Mouse (Mus musculus): Measurements from ENCODE around the gene Rnf167.

Rnf167 gene

DNA sequence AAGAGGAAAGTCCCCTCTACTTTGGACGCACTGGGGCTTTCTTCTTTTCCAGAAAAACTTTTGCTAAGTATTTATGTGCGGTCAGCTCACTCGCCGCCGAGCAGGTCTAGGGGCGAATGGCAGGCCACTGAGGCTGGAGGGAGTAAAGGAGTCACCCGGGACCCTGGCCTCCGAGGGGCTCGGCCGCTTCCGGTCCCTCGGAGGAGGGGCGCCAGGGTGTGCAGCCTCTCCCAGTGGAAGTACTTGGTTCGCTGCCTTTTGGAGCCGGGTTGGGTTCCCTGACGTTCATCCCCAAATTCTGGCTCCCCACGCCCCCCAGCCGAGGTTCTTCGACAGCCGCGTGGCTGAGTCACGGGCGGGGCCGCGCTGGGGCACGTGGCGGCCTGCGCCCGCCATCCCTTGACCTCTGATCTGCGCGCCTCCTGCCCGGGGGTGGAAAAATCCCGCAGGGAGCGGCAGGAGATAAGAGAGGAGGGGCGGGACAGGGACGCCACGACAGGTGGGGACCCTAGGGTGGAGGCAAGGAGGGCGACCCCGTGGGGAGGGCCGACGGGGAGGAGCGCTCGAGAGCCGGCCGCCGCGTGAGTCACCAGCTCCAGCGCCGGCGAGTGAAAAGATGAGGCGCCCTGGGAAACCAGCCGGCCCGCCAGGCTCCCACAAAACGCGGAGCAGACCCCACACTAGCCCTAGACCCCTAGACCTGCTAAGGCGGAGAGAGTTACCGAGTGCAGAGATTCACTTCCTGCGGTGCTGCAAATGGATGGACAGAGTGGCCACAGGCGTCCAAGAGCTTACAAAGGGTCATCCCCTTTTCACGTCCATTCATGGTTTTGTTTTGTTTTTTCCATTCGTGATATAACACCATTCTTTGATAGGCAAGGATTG is 8.8 kb downstream of the Rnf167 start:
- H3K4me3 ChIP-seq (replicated peaks; ENCODE audit: low read length) = peak overlapping the region; percentile 99
- peaks cover 30% of the 10 kb centered on the region for H3K9me3 ChIP-seq (ENCODE audit: low read length)
- H3K4me1 ChIP-seq (replicated peaks; ENCODE audit: low read depth, low read length) = peaks cover 70% of the 10 kb centered on the region
- TF ChIP-seq POU5F1 (IDR thresholded peaks at IDR 0.05; ENCODE audit: borderline replicate concordance, low read length) (no peak), NANOG (IDR thresholded peaks at IDR 0.05; ENCODE audit: borderline replicate concordance, low read length) (no peak), CTCF (conservative IDR thresholded peaks at IDR 0.05; ENCODE audit: low read length) (no peak)
- peaks cover 5% of the 10 kb centered on the region; the same call in 1 of the 2 replicates for H3K27me3 ChIP-seq (ENCODE audit: insufficient read depth, low read length)
- H3K36me3 ChIP-seq (ENCODE audit: insufficient read depth, low read length) = peaks cover 34% of the 10 kb centered on the region

- Histone ChIP-seq H3K4me3 (replicated peaks; ENCODE audit: low read length) (peak overlapping the region; percentile 99), H3K4me1 (replicated peaks; ENCODE audit: low read depth, low read length) (peaks cover 68% of the 10 kb centered on the region), H3K9me3 (ENCODE audit: low read length) (peaks cover 23% of the 10 kb centered on the region), H3K27me3 (ENCODE audit: insufficient read depth, low read length) (peaks cover 5% of the 10 kb centered on the region; the same call in 1 of the 2 replicates), H3K36me3 (ENCODE audit: insufficient read depth, low read length) (peaks cover 32% of the 10 kb centered on the region)
- TF ChIP-seq POU5F1 (IDR thresholded peaks at IDR 0.05; ENCODE audit: borderline replicate concordance, low read length) (no peak), CTCF (conservative IDR thresholded peaks at IDR 0.05; ENCODE audit: low read length) (no peak), NANOG (IDR thresholded peaks at IDR 0.05; ENCODE audit: borderline replicate concordance, low read length) (no peak)
Observed at GRCm38 (mm10) chr11:70656456-70656927, 9.5 kb downstream of the Rnf167 start.

- H3K4me3 ChIP-seq (replicated peaks; ENCODE audit: low read length) = peak within 1 kb of the TSS; percentile 99
- H3K4me1 ChIP-seq (replicated peaks; ENCODE audit: low read depth, low read length) = peaks cover 64% of the 10 kb centered on the region
- TF ChIP-seq POU5F1 (IDR thresholded peaks at IDR 0.05; ENCODE audit: borderline replicate concordance, low read length) (no peak), CTCF (conservative IDR thresholded peaks at IDR 0.05; ENCODE audit: low read length) (no peak), NANOG (IDR thresholded peaks at IDR 0.05; ENCODE audit: borderline replicate concordance, low read length) (no peak)
- peaks cover 5% of the 10 kb centered on the region; the same call in 1 of the 2 replicates for H3K27me3 ChIP-seq (ENCODE audit: insufficient read depth, low read length)
- peaks cover 18% of the 10 kb centered on the region for H3K9me3 ChIP-seq (ENCODE audit: low read length)
- H3K36me3 ChIP-seq (ENCODE audit: insufficient read depth, low read length) = peaks cover 32% of the 10 kb centered on the region
Observed at GRCm38 (mm10) chr11:70656964-70657363, 9.9 kb downstream of the Rnf167 start, which contains the start of gene Eno3. Eno3 (plus strand) TSS chr11:70657202.

DNA sequence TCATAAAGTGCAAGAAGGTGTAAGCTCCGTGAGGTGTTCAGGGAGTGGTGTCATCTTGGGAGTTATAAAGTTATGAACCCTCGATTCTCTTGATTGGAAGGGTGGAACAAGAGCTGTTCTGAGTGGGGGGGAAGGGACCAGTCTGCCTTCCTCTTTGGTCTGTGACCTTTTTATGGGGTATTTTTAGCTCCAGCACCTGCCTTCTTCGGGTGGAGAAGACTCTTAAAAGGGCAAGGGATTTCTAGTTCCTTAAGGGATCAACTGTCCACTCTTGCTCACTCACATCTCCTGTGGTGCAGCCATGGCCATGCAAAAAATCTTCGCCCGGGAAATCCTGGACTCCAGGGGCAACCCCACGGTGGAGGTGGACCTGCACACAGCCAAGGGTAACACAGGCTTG is 10.5 kb downstream of the Rnf167 start:
- Histone ChIP-seq H3K4me1 (replicated peaks; ENCODE audit: low read depth, low read length) (peaks cover 62% of the 10 kb centered on the region), H3K4me3 (replicated peaks; ENCODE audit: low read length) (peak overlapping the region; percentile 26), H3K36me3 (ENCODE audit: insufficient read depth, low read length) (peaks cover 32% of the 10 kb centered on the region), H3K9me3 (ENCODE audit: low read length) (peaks cover 12% of the 10 kb centered on the region), H3K27me3 (ENCODE audit: insufficient read depth, low read length) (peaks cover 5% of the 10 kb centered on the region; the same call in 1 of the 2 replicates)
- TF ChIP-seq POU5F1 (IDR thresholded peaks at IDR 0.05; ENCODE audit: borderline replicate concordance, low read length) = no peak
- TF ChIP-seq NANOG (IDR thresholded peaks at IDR 0.05; ENCODE audit: borderline replicate concordance, low read length) = no peak
- TF ChIP-seq CTCF (conservative IDR thresholded peaks at IDR 0.05; ENCODE audit: low read length) = no peak

- Histone ChIP-seq H3K4me3 (replicated peaks; ENCODE audit: low read length) (peak overlapping the region; percentile 26), H3K36me3 (ENCODE audit: insufficient read depth, low read length) (peaks cover 32% of the 10 kb centered on the region), H3K9me3 (ENCODE audit: low read length) (peaks cover 8% of the 10 kb centered on the region), H3K4me1 (replicated peaks; ENCODE audit: low read depth, low read length) (peaks cover 62% of the 10 kb centered on the region), H3K27me3 (ENCODE audit: insufficient read depth, low read length) (peaks cover 5% of the 10 kb centered on the region; the same call in 1 of the 2 replicates)
- TF ChIP-seq NANOG (IDR thresholded peaks at IDR 0.05; ENCODE audit: borderline replicate concordance, low read length) (no peak), CTCF (conservative IDR thresholded peaks at IDR 0.05; ENCODE audit: low read length) (no peak), POU5F1 (IDR thresholded peaks at IDR 0.05; ENCODE audit: borderline replicate concordance, low read length) (no peak)
Observed at GRCm38 (mm10) chr11:70657991-70658390, 11.0 kb downstream of the Rnf167 start.

DNA sequence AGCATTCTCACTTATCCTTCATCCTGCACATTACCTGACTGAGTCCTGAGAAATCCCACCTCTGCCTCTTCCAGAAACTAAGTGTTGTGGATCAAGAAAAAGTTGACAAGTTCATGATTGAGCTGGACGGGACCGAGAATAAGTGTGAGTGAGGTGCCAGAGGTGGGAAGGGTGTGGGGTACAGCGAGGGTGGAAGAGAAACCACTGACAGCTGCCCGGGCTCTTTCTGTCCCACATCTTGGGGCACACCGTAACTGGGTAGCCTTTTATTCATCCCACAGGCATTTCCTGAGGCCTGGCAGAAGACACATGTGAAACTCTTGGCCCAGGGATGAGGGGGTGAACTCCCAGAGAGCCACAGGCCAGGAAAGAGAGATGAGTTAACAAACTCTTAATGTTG is 11.5 kb downstream of the Rnf167 start:
- TF ChIP-seq POU5F1 (IDR thresholded peaks at IDR 0.05; ENCODE audit: borderline replicate concordance, low read length) (no peak), NANOG (IDR thresholded peaks at IDR 0.05; ENCODE audit: borderline replicate concordance, low read length) (no peak), CTCF (conservative IDR thresholded peaks at IDR 0.05; ENCODE audit: low read length) (no peak)
- 0 out of 2 replicates have a peak overlapping the region, but pooled peaks have one; percentile 32 for H3K4me3 ChIP-seq (replicated peaks; ENCODE audit: low read length)
- H3K4me1 ChIP-seq (replicated peaks; ENCODE audit: low read depth, low read length) = peaks cover 63% of the 10 kb centered on the region

GRCm38 (mm10) chr11:70658942-70659341 is 11.9 kb downstream of the Rnf167 start:
- no peak for TF ChIP-seq NANOG (IDR thresholded peaks at IDR 0.05; ENCODE audit: borderline replicate concordance, low read length)
- TF ChIP-seq POU5F1 (IDR thresholded peaks at IDR 0.05; ENCODE audit: borderline replicate concordance, low read length) = no peak
- no peak for TF ChIP-seq CTCF (conservative IDR thresholded peaks at IDR 0.05; ENCODE audit: low read length)
- Histone ChIP-seq H3K4me1 (replicated peaks; ENCODE audit: low read depth, low read length) (peaks cover 63% of the 10 kb centered on the region), H3K36me3 (ENCODE audit: insufficient read depth, low read length) (peaks cover 34% of the 10 kb centered on the region), H3K27me3 (ENCODE audit: insufficient read depth, low read length) (peaks cover 5% of the 10 kb centered on the region; the same call in 1 of the 2 replicates), H3K4me3 (replicated peaks; ENCODE audit: low read length) (0 out of 2 replicates have a peak overlapping the region, but pooled peaks have one; percentile 32), H3K9me3 (ENCODE audit: low read length) (no peaks in the 10 kb centered on the region)

More for the DNA sequence above, 11.5 kb downstream of the Rnf167 start:
- Histone ChIP-seq H3K36me3 (ENCODE audit: insufficient read depth, low read length) (peaks cover 32% of the 10 kb centered on the region), H3K27me3 (ENCODE audit: insufficient read depth, low read length) (peaks cover 5% of the 10 kb centered on the region; the same call in 1 of the 2 replicates), H3K9me3 (ENCODE audit: low read length) (peaks cover 3% of the 10 kb centered on the region)

GRCm38 (mm10) chr11:70660571-70660970 is 13.5 kb downstream of the Rnf167 start:
- no peak for TF ChIP-seq CTCF (conservative IDR thresholded peaks at IDR 0.05; ENCODE audit: low read length)
- TF ChIP-seq POU5F1 (IDR thresholded peaks at IDR 0.05; ENCODE audit: borderline replicate concordance, low read length) = no peak
- TF ChIP-seq NANOG (IDR thresholded peaks at IDR 0.05; ENCODE audit: borderline replicate concordance, low read length) = no peak
- Histone ChIP-seq H3K27me3 (ENCODE audit: insufficient read depth, low read length) (peaks cover 5% of the 10 kb centered on the region; the same call in 1 of the 2 replicates), H3K36me3 (ENCODE audit: insufficient read depth, low read length) (peaks cover 50% of the 10 kb centered on the region), H3K9me3 (ENCODE audit: low read length) (peaks cover 5% of the 10 kb centered on the region; the same call in 1 of the 2 replicates), H3K4me1 (replicated peaks; ENCODE audit: low read depth, low read length) (peaks cover 69% of the 10 kb centered on the region), H3K4me3 (replicated peaks; ENCODE audit: low read length) (no peak overlapping the region)
